Mouse (Mus musculus) layer of hippocampus, adult 2 months (tissue): Measurements from ENCODE around the gene Aprt. TPM values are rescaled to one million over a fixed set of nuclear protein-coding genes. Genes with fewer than 3 reads are reported as not detected.
"Not testable (repeated sequence)": the region's sequence is repeated elsewhere in the genome, so short reads cannot be mapped to it uniquely, and the experiment has no call there.

Experiments used
- DNase-seq, 2 experiments: peaks; one replicate each; pipeline ENCODE4 v3.0.0; 2022; ENCODE audit warnings: low spot score in 2 of 2
- H3K27ac ChIP-seq: fragments of 200-600 bp; 2 replicates; pipeline ENCODE4 v1.8.1; 2022
- H3K4me3 ChIP-seq: fragments of 200-600 bp; 2 replicates; pipeline ENCODE4 v1.8.1; 2022; ENCODE audit warnings: mild to moderate bottlenecking
- CTCF ChIP-seq: fragments of 200-600 bp; conservative IDR thresholded peaks from 2 replicates; pipeline ENCODE4 v1.8.1; 2022; ENCODE audit warnings: antibody characterized with exemption, mild to moderate bottlenecking, moderate library complexity
- total RNA-seq, 2 experiments: library from RNA; stranded (reverse); gene quantifications; 2 replicates each; pipeline ENCODE4 v1.2.3; 2021

Gene Aprt
- total RNA-seq, 2 experiments from 2014 or later, result 60.7 to 62.3 TPM

- peak overlapping the region; percentile 90; the same call in 1 of the 2 replicates for H3K27ac ChIP-seq
- no peak for DNase-seq
- TF ChIP-seq CTCF, result no peak
- H3K4me3 ChIP-seq, result peak overlapping the region; percentile 88
These were observed 407 bp upstream of the Aprt start for GRCm38 (mm10) chr8:122577116-122577515.

GRCm38 (mm10) chr8:122575735-122576647 is 718 bp downstream of the Aprt start:
- TF ChIP-seq CTCF, result no peak

GRCm38 (mm10) chr8:122575286-122575685 is 1.4 kb downstream of the Aprt start:
- no peak for DNase-seq
- TF ChIP-seq CTCF, result no peak
- peak overlapping the region; percentile 88 for H3K4me3 ChIP-seq
- H3K27ac ChIP-seq, result peak overlapping the region; percentile 90; the same call in 1 of the 2 replicates

More at GRCm38 (mm10) chr8:122575735-122576647, 718 bp downstream of the Aprt start:
- Histone ChIP-seq H3K4me3 (peak overlapping the region; percentile 88), H3K27ac (peak overlapping the region; percentile 90)
- DNase-seq, result no peak

GRCm38 (mm10) chr8:122574667-122575251 is 1.9 kb downstream of the Aprt start:
- no peak overlapping the region for H3K4me3 ChIP-seq
- no peak overlapping the region; the same call in 1 of the 2 replicates for H3K27ac ChIP-seq
- no peak for TF ChIP-seq CTCF
- no peak for DNase-seq

- Histone ChIP-seq H3K27ac (no peak overlapping the region), H3K4me3 (no peak overlapping the region)
- no peak for TF ChIP-seq CTCF
- no peak for DNase-seq
These were observed 2.4 kb downstream of the Aprt start for GRCm38 (mm10) chr8:122574264-122574663.

GRCm38 (mm10) chr8:122573577-122573976 is 3.1 kb downstream of the Aprt start:
- H3K27ac ChIP-seq, result no peak overlapping the region
- DNase-seq, result no peak
- no peak for TF ChIP-seq CTCF
- no peak overlapping the region for H3K4me3 ChIP-seq

- not testable (repeated sequence) for H3K4me3 ChIP-seq, DNase-seq, H3K27ac ChIP-seq
These were observed 3.5 kb downstream of the Aprt start for GRCm38 (mm10) chr8:122573176-122573575.

- H3K4me3 ChIP-seq, result no peak overlapping the region
- H3K27ac ChIP-seq, result no peak overlapping the region
- DNase-seq, result no peak
- no peak for TF ChIP-seq CTCF
These were observed 4.0 kb downstream of the Aprt start for GRCm38 (mm10) chr8:122572751-122573150.

GRCm38 (mm10) chr8:122571750-122572267 is 4.9 kb downstream of the Aprt start:
- Histone ChIP-seq H3K27ac (no peak overlapping the region), H3K4me3 (no peak overlapping the region)
- no peak for TF ChIP-seq CTCF
- no peak for DNase-seq

GRCm38 (mm10) chr8:122571153-122571552 is 5.6 kb downstream of the Aprt start:
- DNase-seq, result no peak
- Histone ChIP-seq H3K27ac (no peak overlapping the region), H3K4me3 (no peak overlapping the region)
- TF ChIP-seq CTCF, result no peak

GRCm38 (mm10) chr8:122569996-122570395 is 6.7 kb downstream of the Aprt start:
- Histone ChIP-seq H3K27ac (no peak overlapping the region), H3K4me3 (no peak overlapping the region)
- TF ChIP-seq CTCF, result no peak
- no peak for DNase-seq

GRCm38 (mm10) chr8:122569329-122569728 is 7.4 kb downstream of the Aprt start:
- no peak for TF ChIP-seq CTCF
- DNase-seq, result no peak
- Histone ChIP-seq H3K4me3 (no peak overlapping the region), H3K27ac (no peak overlapping the region)

GRCm38 (mm10) chr8:122568881-122569309 is 7.8 kb downstream of the Aprt start:
- no peak for DNase-seq
- no peak for TF ChIP-seq CTCF
- no peak overlapping the region for H3K4me3 ChIP-seq
- no peak overlapping the region for H3K27ac ChIP-seq
